Comparison of ENCODE assay signal across 9 mouse cellular contexts in the genomic region with DNA sequence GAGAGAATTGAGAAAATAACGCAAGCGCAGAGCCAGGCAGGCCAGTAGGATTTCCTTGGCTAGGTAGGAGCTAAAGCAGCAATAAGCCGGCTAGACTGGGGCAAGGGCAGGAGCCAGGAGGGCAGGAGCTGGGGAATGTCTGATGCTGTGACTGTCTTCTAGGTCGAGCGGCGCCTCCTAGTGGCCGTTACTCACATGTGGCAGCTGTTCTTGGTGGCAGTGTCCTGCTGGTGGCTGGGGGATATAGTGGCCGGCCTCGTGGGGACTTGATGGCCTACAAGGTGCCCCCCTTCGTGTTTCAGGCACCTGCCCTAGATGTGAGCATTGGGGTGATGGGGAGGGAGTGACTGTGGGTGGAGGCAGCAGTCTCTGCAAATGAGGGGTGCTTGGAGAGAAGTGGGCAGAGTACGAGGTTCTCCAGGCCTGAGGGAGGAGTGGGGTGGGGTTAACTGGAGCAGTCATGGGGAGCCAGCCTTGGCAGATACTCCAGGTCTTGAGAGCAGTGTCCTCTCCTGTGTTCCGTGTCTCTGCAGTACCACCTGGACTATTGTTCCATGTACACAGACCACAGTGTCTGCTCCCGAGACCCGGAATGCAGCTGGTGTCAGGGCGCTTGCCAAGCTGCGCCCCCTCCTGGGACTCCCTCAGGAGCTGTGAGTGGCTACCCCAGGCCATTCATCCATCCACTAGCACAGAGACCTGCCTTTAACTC. TPM values are rescaled to one million over a fixed set of nuclear protein-coding genes. Genes with fewer than 3 reads are reported as not detected.
DNase-seq lines count a peak whose midpoint lies in the region; ATAC-seq lines count a peak whose summit lies in the region.
"Had no signal": no experiment of that assay in that cellular context is flagged by ENCODE, and none has a peak within 500 bp of the region (broad histone marks: within the 10 kb centered on the region; RNA-seq: fewer than 3 reads in every experiment).

No protein-coding gene starts in this region.

- H3K4me2 ChIP-seq in forebrain, embryonic 16.5 days (ENCODE audit: low read length): no peak overlapping the region
- no peak overlapping the region for H3K4me2 ChIP-seq in lung, embryonic 16.5 days (ENCODE audit: low read depth, low read length)

- no peaks in the 10 kb centered on the region for H3K27me3 ChIP-seq in forebrain, embryonic 16.5 days (replicated peaks; ENCODE audit: control insufficient read depth, insufficient read depth, low read length)
- H3K27me3 ChIP-seq in lung, embryonic 16.5 days (ENCODE audit: control insufficient read depth, insufficient read depth, low read depth, low read length): no peaks in the 10 kb centered on the region

- peak; percentile 73 for DNase-seq in Muller cell, postnatal 12 days (ENCODE audit: inconsistent ontology term)
- DNase-seq in cerebellum, adult 18-20 months: peak; percentile 68 to 78
- peak; percentile 83 for DNase-seq in heart, postnatal 4 days
- DNase-seq in layer of hippocampus, adult 9-10 months (ENCODE audit: low spot score): peak; percentile 50
- peak; percentile 61 for DNase-seq in retina, adult 2 months (ENCODE audit: low read depth, low spot score)
- peak; percentile 71 to 72 for DNase-seq in thymus, postnatal 36 days

- H3K27ac ChIP-seq in forebrain, embryonic 16.5 days (ENCODE audit: low read length): no peak overlapping the region
- no peak overlapping the region for H3K27ac ChIP-seq in lung, embryonic 16.5 days (ENCODE audit: low read length)
- H3K27ac ChIP-seq: macrophage had no signal

- ATAC-seq in forebrain, embryonic 16.5 days: peak; percentile 63
- peak; percentile 81 for ATAC-seq in lung, embryonic 16.5 days (ENCODE audit: low read depth)

- H3K9me3 ChIP-seq in forebrain, embryonic 16.5 days (ENCODE audit: control insufficient read depth, low read length): no peaks in the 10 kb centered on the region
- no peaks in the 10 kb centered on the region for H3K9me3 ChIP-seq in lung, embryonic 16.5 days (ENCODE audit: control insufficient read depth, low read length)

- H3K36me3 ChIP-seq in forebrain, embryonic 16.5 days (ENCODE audit: control insufficient read depth, insufficient read depth): peaks cover 22% of the 10 kb centered on the region
- peaks cover 19% of the 10 kb centered on the region; the same call in 1 of the 2 replicates for H3K36me3 ChIP-seq in lung, embryonic 16.5 days (ENCODE audit: control insufficient read depth, insufficient read depth, low read length)

- H3K9ac ChIP-seq in forebrain, embryonic 16.5 days (replicated peaks; ENCODE audit: low read depth, low read length): no peak overlapping the region
- H3K9ac ChIP-seq in lung, embryonic 16.5 days (ENCODE audit: low read length): no peak overlapping the region

- 38% methylated on average over 16 of the region's 16 CpGs for WGBS in forebrain, embryonic 16.5 days
- 41% methylated on average over 16 of the region's 16 CpGs for WGBS in lung, embryonic 16.5 days

- H3K4me1 ChIP-seq in forebrain, embryonic 16.5 days (replicated peaks; ENCODE audit: control insufficient read depth, insufficient read depth, low read length): no peaks in the 10 kb centered on the region
- no peaks in the 10 kb centered on the region for H3K4me1 ChIP-seq in lung, embryonic 16.5 days (replicated peaks; ENCODE audit: control insufficient read depth, insufficient read depth, low read length)

- H3K4me3 ChIP-seq in forebrain, embryonic 16.5 days (replicated peaks; ENCODE audit: low read length): no peak overlapping the region
- no peak overlapping the region for H3K4me3 ChIP-seq in lung, embryonic 16.5 days (ENCODE audit: low read length)

RNA-seq across cellular contexts. Expression of gene Megf8, which starts 16.8 kb away (rescaled TPM):
- 22.6 and 25.0 TPM in 2 replicates for polyA plus RNA-seq in forebrain, embryonic 16.5 days (2015; fragmentation: Nextera tagmentation; extraction: Ambion mirVana)
- 10 to 100 TPM; 26.2 to 29.3 TPM for total RNA-seq in heart, postnatal 4 days (2021)
- 11.8 and 12.1 TPM in 2 replicates for polyA plus RNA-seq in lung, embryonic 16.5 days (2015; fragmentation: Nextera tagmentation; extraction: Ambion mirVana)

RNA-seq across cellular contexts. Expression of gene Tmem145, which starts 27.8 kb away (rescaled TPM):
- polyA plus RNA-seq in forebrain, embryonic 16.5 days (2015; fragmentation: Nextera tagmentation; extraction: Ambion mirVana): 24.5 and 41.2 TPM in 2 replicates
- total RNA-seq in heart, postnatal 4 days (2021): not detected
- polyA plus RNA-seq in lung, embryonic 16.5 days (2015; fragmentation: Nextera tagmentation; extraction: Ambion mirVana): 0.14 and 0.49 TPM in 2 replicates
- polyA plus RNA-seq: macrophage had no signal

RNA-seq across cellular contexts. Expression of gene Prr19, which starts 32.5 kb away (rescaled TPM):
- polyA plus RNA-seq in forebrain, embryonic 16.5 days (2015; fragmentation: Nextera tagmentation; extraction: Ambion mirVana): 1.4 and 2.2 TPM in 2 replicates
- not detected for total RNA-seq in heart, postnatal 4 days (2021)
- 0.13 TPM in 1 of 2 replicates, not detected in the other for polyA plus RNA-seq in lung, embryonic 16.5 days (2015; fragmentation: Nextera tagmentation; extraction: Ambion mirVana)
- polyA plus RNA-seq: macrophage had no signal

RNA-seq across cellular contexts. Expression of gene Cnfn, which starts 35.8 kb away (rescaled TPM):
- polyA plus RNA-seq in forebrain, embryonic 16.5 days (2015; fragmentation: Nextera tagmentation; extraction: Ambion mirVana): 0.50 TPM in 1 of 2 replicates, not detected in the other
- not detected for total RNA-seq in heart, postnatal 4 days (2021)
- polyA plus RNA-seq in lung, embryonic 16.5 days (2015; fragmentation: Nextera tagmentation; extraction: Ambion mirVana): 0.33 and 2.9 TPM in 2 replicates
- polyA plus RNA-seq: macrophage had no signal

RNA-seq across cellular contexts. Expression of gene Pafah1b3, which starts 36.0 kb away (rescaled TPM):
- 499 and 556 TPM in 2 replicates for polyA plus RNA-seq in forebrain, embryonic 16.5 days (2015; fragmentation: Nextera tagmentation; extraction: Ambion mirVana)
- 10 to 100 TPM; 37.5 to 38.4 TPM for total RNA-seq in heart, postnatal 4 days (2021)
- 170 and 173 TPM in 2 replicates for polyA plus RNA-seq in lung, embryonic 16.5 days (2015; fragmentation: Nextera tagmentation; extraction: Ambion mirVana)

Comparison
In these comparisons a context has a peak if more than half of its experiments do, and no peak if none do; other contexts are left out.
1. RNA of gene Tmem145, which starts 27.8 kb away (polyA plus RNA-seq): 24.5 to 41.2 TPM in forebrain, embryonic 16.5 days; 0.14 to 0.49 TPM in lung, embryonic 16.5 days; every median in the first group is over 10 times any median in the second.
2. Peak in every context shown above with its lines, with median percentiles within 50 percentile points of each other: DNase-seq.